Mouse (Mus musculus): ENCODE measurements around the gene Gm20696.

GRCm38 (mm10) chr6:99385059-99385604 is 281.5 kb downstream of the Gm20696 start:
- TF ChIP-seq CTCF (IDR thresholded peaks at IDR 0.05; ENCODE audit: extremely low read depth, insufficient read depth, low read length) = 0 out of 2 replicates have a peak, but pooled peaks have one; percentile 10
- TF ChIP-seq POLR2A (IDR thresholded peaks at IDR 0.05; ENCODE audit: extremely low read depth, insufficient read depth, low read length) = no peak
